ENCODE assay signal across 14 mouse cellular contexts in the genomic region with DNA sequence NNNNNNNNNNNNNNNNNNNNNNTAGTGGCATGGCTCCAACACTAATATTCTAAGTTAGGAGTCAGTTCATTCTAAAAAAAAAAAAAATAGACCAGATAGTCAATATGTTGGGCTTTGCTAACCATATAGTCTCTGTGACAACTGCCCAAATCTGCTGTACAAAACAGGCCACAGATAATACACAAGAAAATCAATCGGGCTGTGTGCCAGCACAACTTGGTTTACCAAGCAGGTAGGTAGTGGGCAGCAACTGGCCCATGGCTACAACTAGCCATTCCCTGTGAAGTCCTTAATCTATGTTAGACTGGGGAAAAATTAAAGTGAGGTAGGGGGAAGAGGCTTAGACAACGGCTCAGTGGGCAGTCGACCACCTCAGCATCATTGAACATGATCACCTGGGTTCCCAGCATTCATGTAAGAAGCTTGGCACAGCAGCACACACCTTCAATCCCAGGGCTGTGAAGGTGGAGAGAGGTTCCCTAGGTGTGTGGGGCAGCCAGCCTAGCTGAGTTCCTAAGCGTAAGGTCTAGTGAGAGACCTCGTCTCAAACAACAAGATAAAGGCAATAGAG.
"Had no signal": no experiment of that assay in that cellular context is flagged by ENCODE, and none has a peak within 500 bp of the region (broad histone marks: within the 10 kb centered on the region; RNA-seq: fewer than 3 reads in every experiment).

No protein-coding gene starts in this region.

- H3K36me3 ChIP-seq: lung, embryonic 15.5 days; midbrain, embryonic 13.5 days; midbrain, embryonic 15.5 days; neural tube, embryonic 12.5 days; stomach, embryonic 15.5 days had no signal

- H3K4me3 ChIP-seq: lung, embryonic 15.5 days; midbrain, embryonic 13.5 days; midbrain, embryonic 15.5 days; neural tube, embryonic 12.5 days; stomach, embryonic 15.5 days had no signal

- H3K4me1 ChIP-seq: lung, embryonic 15.5 days; midbrain, embryonic 13.5 days; neural tube, embryonic 12.5 days; stomach, embryonic 15.5 days had no signal

- DNase-seq: lung, adult 2 months; lung, postnatal 14 days; right cerebral cortex, postnatal 14 days; thymus, adult 2 months; thymus, postnatal 25 days; thymus, postnatal 4 days had no signal

- H3K9me3 ChIP-seq: lung, embryonic 15.5 days; megakaryocyte, embryonic 14.5 days; midbrain, embryonic 13.5 days; midbrain, embryonic 15.5 days; neural tube, embryonic 12.5 days; stomach, embryonic 15.5 days had no signal

- H3K27ac ChIP-seq: lung, embryonic 15.5 days; macrophage; midbrain, embryonic 13.5 days; midbrain, embryonic 15.5 days; neural tube, embryonic 12.5 days; stomach, embryonic 15.5 days; stomach, postnatal 0 days had no signal

- H3K27me3 ChIP-seq: lung, embryonic 15.5 days; midbrain, embryonic 13.5 days; midbrain, embryonic 15.5 days; neural tube, embryonic 12.5 days; stomach, embryonic 15.5 days had no signal

- H3K9ac ChIP-seq: lung, embryonic 15.5 days; midbrain, embryonic 13.5 days; midbrain, embryonic 15.5 days; neural tube, embryonic 12.5 days; stomach, embryonic 15.5 days had no signal
